Mouse (Mus musculus): Measurements from ENCODE around the gene Gm20388.

GRCm38 (mm10) chr8:122376365-122377231 is 2466.0 kb downstream of the Gm20388 start, which contains the start of gene Zc3h18:
- peak; percentile 73 for TF ChIP-seq CTCF (IDR thresholded peaks at IDR 0.05; ENCODE audit: low read depth)
- no peak for TF ChIP-seq EP300 (optimal IDR thresholded peaks at IDR 0.05)
